Mouse (Mus musculus): ENCODE measurements at regions not wholly inside any gene's neighbourhood (a gene's known extent, or its start where the extent isn't known, plus 50 kb on each side); places are given as distances from the start of the nearest gene placed in this dataset.
"Not testable (repeated sequence)": the region's sequence is repeated elsewhere in the genome, so short reads cannot be mapped to it uniquely, and the experiment has no call there.

GRCm38 (mm10) chr15:60333573-60334306 is 317.3 kb upstream of the 4933412E24Rik start:
- no peak for DNase-seq (ENCODE audit: low read depth, low spot score)

- no peak for DNase-seq (ENCODE audit: low read depth, low spot score)
These were observed 301.2 kb upstream of the 4933412E24Rik start for GRCm38 (mm10) chr15:60317577-60317976.

- no peak for DNase-seq (ENCODE audit: low read depth, low spot score)
These were observed 298.8 kb upstream of the 4933412E24Rik start for GRCm38 (mm10) chr15:60315210-60315609.

- no peak for DNase-seq (ENCODE audit: low read depth, low spot score)
These were observed 293.5 kb upstream of the 4933412E24Rik start for GRCm38 (mm10) chr15:60309909-60310308.

GRCm38 (mm10) chr15:60308968-60309367 is 292.6 kb upstream of the 4933412E24Rik start:
- peak; percentile 5 for DNase-seq (ENCODE audit: low read depth, low spot score)

GRCm38 (mm10) chr15:60308126-60308525 is 291.7 kb upstream of the 4933412E24Rik start:
- DNase-seq (ENCODE audit: low read depth, low spot score), result no peak

- DNase-seq (ENCODE audit: low read depth, low spot score), result no peak
These were observed 287.1 kb upstream of the 4933412E24Rik start for GRCm38 (mm10) chr15:60303501-60303900.

- DNase-seq (ENCODE audit: low read depth, low spot score), result no peak
These were observed 285.5 kb upstream of the 4933412E24Rik start for GRCm38 (mm10) chr15:60301939-60302338.

- no peak for DNase-seq (ENCODE audit: low read depth, low spot score)
These were observed 268.9 kb upstream of the 4933412E24Rik start for GRCm38 (mm10) chr15:60285321-60285720.

- no peak for DNase-seq (ENCODE audit: low read depth, low spot score)
These were observed 264.0 kb upstream of the 4933412E24Rik start for GRCm38 (mm10) chr15:60280378-60280777.

GRCm38 (mm10) chr15:60253661-60254060 is 237.2 kb upstream of the 4933412E24Rik start:
- not testable (repeated sequence) for DNase-seq (ENCODE audit: low read depth, low spot score)

- DNase-seq (ENCODE audit: low read depth, low spot score), result no peak
These were observed 210.0 kb upstream of the 4933412E24Rik start for GRCm38 (mm10) chr15:60226335-60226938.

- no peak for DNase-seq (ENCODE audit: low read depth, low spot score)
These were observed 178.7 kb upstream of the 4933412E24Rik start for GRCm38 (mm10) chr15:60195070-60195469.

GRCm38 (mm10) chr15:60193157-60193556 is 176.7 kb upstream of the 4933412E24Rik start:
- DNase-seq (ENCODE audit: low read depth, low spot score), result no peak

GRCm38 (mm10) chr15:60187002-60187715 is 170.7 kb upstream of the 4933412E24Rik start:
- DNase-seq (ENCODE audit: low read depth, low spot score), result no peak

- DNase-seq (ENCODE audit: low read depth, low spot score), result peak; percentile 89
These were observed 125.2 kb upstream of the 4933412E24Rik start for GRCm38 (mm10) chr15:60141554-60142070.

- no peak for DNase-seq (ENCODE audit: low read depth, low spot score)
These were observed 120.3 kb upstream of the 4933412E24Rik start for GRCm38 (mm10) chr15:60136671-60137070.

GRCm38 (mm10) chr15:60134515-60134914 is 118.1 kb upstream of the 4933412E24Rik start:
- no peak for DNase-seq (ENCODE audit: low read depth, low spot score)

GRCm38 (mm10) chr15:60132701-60133100 is 116.3 kb upstream of the 4933412E24Rik start:
- DNase-seq (ENCODE audit: low read depth, low spot score), result no peak

- no peak for DNase-seq (ENCODE audit: low read depth, low spot score)
These were observed 108.0 kb upstream of the 4933412E24Rik start for GRCm38 (mm10) chr15:60124461-60124860.

- DNase-seq (ENCODE audit: low read depth, low spot score), result no peak
These were observed 103.5 kb upstream of the 4933412E24Rik start for GRCm38 (mm10) chr15:60119926-60120325.

GRCm38 (mm10) chr15:60111885-60112284 is 95.5 kb upstream of the 4933412E24Rik start:
- no peak for DNase-seq (ENCODE audit: low read depth, low spot score)

Measured in R1 (cell line).